Mouse (Mus musculus) neural tube, embryonic 12.5 days (tissue): Measurements from ENCODE around the gene Aox4. TPM values are rescaled to one million over a fixed set of nuclear protein-coding genes. Genes with fewer than 3 reads are reported as not detected.

Experiments
- ATAC-seq: fragments of 200-750 bp; cut with Nextera tagmentation; 2 replicates; pipeline ENCODE4 v1.8.0; 2017; ENCODE audit warnings: low read depth, mild to moderate bottlenecking, moderate TSS enrichment, moderate library complexity; ENCODE audit not compliant: low FRiP score
- H3K27ac ChIP-seq: fragments of 300-500 bp; sonication (generic); 2 replicates; pipeline ENCODE4 v1.5.1; 2016
- H3K27me3 ChIP-seq: fragments of 300-500 bp; sonication (generic); replicated peaks from 2 replicates; pipeline ENCODE4 v1.6.1; 2016; ENCODE audit warnings: mild to moderate bottlenecking
- H3K36me3 ChIP-seq: fragments of 300-500 bp; sonication (generic); 2 replicates; pipeline ENCODE4 v1.6.1; 2016; ENCODE audit warnings: mild to moderate bottlenecking
- H3K4me1 ChIP-seq: fragments of 300-500 bp; sonication (generic); 2 replicates; pipeline ENCODE4 v1.6.1; 2016
- H3K4me2 ChIP-seq: fragments of 300-500 bp; sonication (generic); replicated peaks from 2 replicates; pipeline ENCODE4 v1.6.1; 2016; ENCODE audit warnings: mild to moderate bottlenecking
- H3K4me3 ChIP-seq: fragments of 300-500 bp; sonication (generic); 2 replicates; pipeline ENCODE4 v1.5.1; 2016
- H3K9ac ChIP-seq: fragments of 300-500 bp; sonication (generic); 2 replicates; pipeline ENCODE4 v1.6.1; 2016; ENCODE audit warnings: mild to moderate bottlenecking
- H3K9me3 ChIP-seq: fragments of 300-500 bp; sonication (generic); 2 replicates; pipeline ENCODE4 v1.6.1; 2016; ENCODE audit warnings: mild to moderate bottlenecking
- WGBS: fragments of 180-500 bp; shearing (Covaris S2); methylation state at CpG from one replicate; pipeline ENCODE4 v1.1.7; 2016; 5-methylcytosine and 5-hydroxymethylcytosine counted together
- polyA plus RNA-seq: library from polyadenylated mRNA; unstranded; fragments of >200 nt; fragmentation: Nextera tagmentation; extraction: Ambion mirVana; gene quantifications from 2 replicates; pipeline ENCODE4 v1.2.1, GENCODE M21; 2016

The Aox4 gene
- polyA plus RNA-seq, 1 experiment from 2014 or later = 0.22 TPM

DNA sequence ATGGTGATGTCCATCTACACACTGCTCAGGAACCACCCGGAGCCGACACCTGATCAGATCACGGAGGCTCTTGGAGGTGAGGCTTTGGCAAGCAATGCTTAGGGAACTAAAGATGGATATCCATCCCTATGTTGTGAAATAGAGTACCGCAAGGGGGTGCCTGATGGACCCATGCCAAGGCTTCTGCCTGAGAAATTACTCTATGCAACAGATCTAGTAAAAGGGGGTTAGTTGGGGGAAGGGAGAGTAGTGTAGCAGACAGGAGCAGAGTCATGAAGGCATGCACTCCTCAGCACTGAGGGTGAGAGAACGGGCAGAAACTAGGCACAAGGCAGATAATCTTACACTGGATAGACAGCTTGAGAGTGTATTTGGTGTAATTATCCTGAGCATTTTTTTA lies 11.7 kb downstream of the Aox4 start:
- H3K4me3 ChIP-seq = no peak overlapping the region
- no peaks in the 10 kb centered on the region for H3K36me3 ChIP-seq
- H3K27ac ChIP-seq = no peak overlapping the region
- ATAC-seq = no peak
- H3K4me2 ChIP-seq = no peak overlapping the region
- WGBS = 89% methylated on average over 5 of the region's 5 CpGs
- H3K9ac ChIP-seq = no peak overlapping the region
- no peaks in the 10 kb centered on the region for H3K9me3 ChIP-seq
- no peaks in the 10 kb centered on the region for H3K4me1 ChIP-seq
- H3K27me3 ChIP-seq = no peaks in the 10 kb centered on the region

DNA sequence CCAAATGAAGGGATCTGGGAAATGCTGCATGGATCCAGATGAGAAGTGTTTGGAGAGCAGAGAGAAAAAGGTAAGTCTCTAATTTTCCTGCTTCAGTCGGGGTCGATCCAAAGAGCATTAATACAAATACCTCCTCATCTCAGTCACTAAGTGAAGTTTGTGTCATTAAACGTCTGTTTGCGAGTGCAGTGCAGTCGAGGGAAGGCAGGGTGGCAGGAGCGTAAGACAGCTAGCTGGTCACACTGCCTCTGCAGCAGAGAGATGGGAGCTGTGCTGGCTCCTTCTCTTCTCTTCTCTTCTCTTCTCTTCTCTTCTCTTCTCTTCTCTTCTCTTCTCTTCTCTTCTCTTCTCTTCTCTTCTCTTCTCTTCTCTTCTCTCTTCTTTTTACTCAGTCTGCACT lies 17.9 kb downstream of the Aox4 start:
- Histone ChIP-seq H3K27ac (no peak overlapping the region), H3K36me3 (no peaks in the 10 kb centered on the region), H3K9me3 (no peaks in the 10 kb centered on the region), H3K4me2 (no peak overlapping the region), H3K27me3 (no peaks in the 10 kb centered on the region), H3K4me1 (no peaks in the 10 kb centered on the region), H3K9ac (no peak overlapping the region), H3K4me3 (no peak overlapping the region)
- no peak for ATAC-seq
- WGBS = 79% methylated on average over 6 of the region's 6 CpGs

DNA sequence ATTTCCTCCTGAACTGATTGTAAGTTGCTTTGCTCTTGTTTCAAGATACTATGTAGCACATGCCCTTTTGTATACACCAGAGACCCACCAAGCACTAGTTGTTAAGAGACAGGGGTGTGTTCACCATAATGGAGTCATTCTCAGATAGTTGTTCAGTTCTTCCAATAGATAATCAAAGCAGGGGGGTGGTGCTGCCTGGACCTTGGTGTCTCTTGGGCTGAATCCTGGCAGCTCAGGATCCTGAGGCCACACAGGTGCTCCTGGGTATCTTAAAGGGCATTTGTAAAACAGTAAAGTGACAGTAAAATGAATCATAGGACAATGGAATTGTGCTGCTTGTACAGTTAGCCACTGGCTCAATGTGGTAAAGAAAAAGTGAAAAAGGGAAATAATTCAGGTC lies 18.7 kb downstream of the Aox4 start:
- Histone ChIP-seq H3K4me1 (no peaks in the 10 kb centered on the region), H3K9me3 (no peaks in the 10 kb centered on the region), H3K4me3 (no peak overlapping the region), H3K36me3 (no peaks in the 10 kb centered on the region), H3K27ac (no peak overlapping the region), H3K4me2 (no peak overlapping the region), H3K9ac (no peak overlapping the region), H3K27me3 (no peaks in the 10 kb centered on the region)
- ATAC-seq = no peak

DNA sequence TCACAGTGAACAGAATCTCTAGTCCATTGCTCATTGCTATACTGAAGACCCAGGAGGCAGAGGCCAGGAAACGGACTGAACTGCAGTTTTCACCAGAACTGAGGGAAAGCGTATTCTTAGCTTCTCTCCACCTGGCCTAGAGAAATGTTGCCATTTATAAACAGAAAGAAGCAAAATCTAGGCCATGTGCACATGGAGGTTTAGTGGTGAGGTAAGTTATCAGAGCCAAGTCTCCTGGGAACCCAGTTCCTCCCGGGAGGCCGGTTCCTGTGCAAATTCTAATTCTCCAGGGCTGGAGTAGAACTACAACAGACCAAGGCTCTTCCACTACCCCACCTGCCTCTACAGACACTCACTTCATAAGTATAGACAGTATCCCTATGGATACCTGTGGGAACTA lies 19.6 kb downstream of the Aox4 start:
- Histone ChIP-seq H3K27ac (no peak overlapping the region), H3K9me3 (no peaks in the 10 kb centered on the region), H3K4me2 (no peak overlapping the region), H3K27me3 (no peaks in the 10 kb centered on the region), H3K4me1 (no peaks in the 10 kb centered on the region), H3K9ac (no peak overlapping the region), H3K36me3 (no peaks in the 10 kb centered on the region), H3K4me3 (no peak overlapping the region)
- 86% methylated on average over 4 of the region's 4 CpGs for WGBS
- no peak for ATAC-seq

DNA sequence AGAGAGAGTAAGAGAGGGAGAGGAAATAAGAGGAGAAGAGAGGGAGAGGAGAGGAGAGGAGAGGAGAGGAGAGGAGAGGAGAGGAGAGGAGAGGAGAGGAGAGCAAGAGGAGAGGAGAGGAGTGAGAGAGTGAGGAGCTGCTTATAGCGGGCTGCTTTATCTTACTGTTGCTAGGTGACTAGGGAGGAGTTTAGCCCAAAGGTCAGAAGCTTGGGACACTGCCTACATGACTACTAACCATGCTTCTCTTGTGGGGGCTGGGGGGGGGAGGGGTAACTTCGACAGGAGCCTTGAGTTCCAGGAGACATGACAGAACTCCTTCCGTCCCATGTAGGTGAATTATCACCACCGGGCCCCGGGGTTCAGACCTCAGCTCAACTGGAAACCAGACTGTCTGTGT lies 20.3 kb downstream of the Aox4 start:
- Histone ChIP-seq H3K27ac (no peak overlapping the region), H3K9ac (no peak overlapping the region), H3K9me3 (no peaks in the 10 kb centered on the region), H3K4me1 (no peaks in the 10 kb centered on the region), H3K4me3 (no peak overlapping the region), H3K4me2 (no peak overlapping the region), H3K27me3 (no peaks in the 10 kb centered on the region), H3K36me3 (no peaks in the 10 kb centered on the region)
- 66% methylated on average over 5 of the region's 5 CpGs for WGBS
- no peak for ATAC-seq

DNA sequence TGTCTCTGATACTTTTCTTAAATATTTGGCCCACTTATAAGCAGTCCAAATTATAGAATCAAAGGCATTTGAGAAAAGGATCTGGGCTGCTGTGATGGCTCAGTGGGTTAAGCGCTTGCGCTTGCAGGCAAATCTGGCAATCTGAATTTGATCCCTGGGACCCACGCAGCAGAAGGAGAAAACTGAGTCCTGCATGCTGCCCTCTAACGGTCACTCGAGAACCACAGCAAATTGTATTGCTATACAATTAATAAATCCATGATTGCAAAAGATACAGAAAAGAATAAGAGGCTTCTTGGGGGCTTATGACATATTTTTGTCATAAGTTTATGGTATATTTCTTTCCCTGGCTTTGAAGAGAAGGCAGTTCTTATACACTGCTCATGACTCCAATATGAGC lies 25.2 kb downstream of the Aox4 start:
- Histone ChIP-seq H3K36me3 (no peaks in the 10 kb centered on the region), H3K4me1 (no peaks in the 10 kb centered on the region), H3K4me3 (no peak overlapping the region), H3K27me3 (no peaks in the 10 kb centered on the region), H3K27ac (no peak overlapping the region), H3K4me2 (no peak overlapping the region), H3K9me3 (no peaks in the 10 kb centered on the region), H3K9ac (no peak overlapping the region)
- no peak for ATAC-seq
- WGBS = 55% methylated on average over 5 of the region's 5 CpGs

DNA sequence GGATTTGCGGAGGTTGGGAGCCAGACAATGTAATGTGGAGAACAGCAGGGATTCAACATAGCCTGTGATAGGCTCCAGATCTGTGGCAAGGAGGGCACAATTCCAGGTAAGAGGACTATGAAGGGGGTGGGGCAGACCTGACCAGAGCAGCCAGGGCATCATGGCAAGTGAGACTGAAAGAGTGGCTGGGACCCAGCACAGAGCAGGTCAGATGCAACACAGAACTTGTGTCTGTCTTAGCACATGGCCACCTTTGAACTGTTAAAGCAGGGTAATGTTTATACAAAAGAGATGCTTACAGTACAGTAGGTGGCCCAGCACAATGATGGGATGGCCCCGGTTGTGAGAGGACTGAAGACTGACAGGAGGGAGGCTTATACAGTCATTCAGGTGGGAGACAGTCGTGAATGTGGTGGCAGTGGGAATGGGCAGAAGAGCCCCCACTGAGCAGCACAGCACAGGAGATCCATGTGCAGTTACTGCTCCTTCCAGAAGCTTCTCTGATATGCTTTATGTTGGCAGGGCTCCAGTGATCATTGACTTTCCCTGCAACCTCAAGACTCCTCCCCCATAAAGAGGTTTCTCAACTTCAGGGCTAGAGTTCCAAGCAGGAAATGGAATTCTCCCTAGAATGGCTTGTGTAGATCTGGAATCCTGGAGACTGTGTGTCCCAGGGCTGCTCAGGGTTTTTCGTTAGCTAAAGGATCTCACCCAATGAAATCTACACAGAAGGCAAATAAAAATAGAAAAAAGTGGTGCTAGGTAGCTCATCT lies 27.5 kb downstream of the Aox4 start:
- Histone ChIP-seq H3K9ac (no peak overlapping the region), H3K4me2 (no peak overlapping the region), H3K4me3 (no peak overlapping the region), H3K27ac (no peak overlapping the region), H3K4me1 (no peaks in the 10 kb centered on the region), H3K27me3 (no peaks in the 10 kb centered on the region), H3K9me3 (no peaks in the 10 kb centered on the region), H3K36me3 (no peaks in the 10 kb centered on the region)
- WGBS = 77% methylated on average over 4 of the region's 4 CpGs
- no peak for ATAC-seq

DNA sequence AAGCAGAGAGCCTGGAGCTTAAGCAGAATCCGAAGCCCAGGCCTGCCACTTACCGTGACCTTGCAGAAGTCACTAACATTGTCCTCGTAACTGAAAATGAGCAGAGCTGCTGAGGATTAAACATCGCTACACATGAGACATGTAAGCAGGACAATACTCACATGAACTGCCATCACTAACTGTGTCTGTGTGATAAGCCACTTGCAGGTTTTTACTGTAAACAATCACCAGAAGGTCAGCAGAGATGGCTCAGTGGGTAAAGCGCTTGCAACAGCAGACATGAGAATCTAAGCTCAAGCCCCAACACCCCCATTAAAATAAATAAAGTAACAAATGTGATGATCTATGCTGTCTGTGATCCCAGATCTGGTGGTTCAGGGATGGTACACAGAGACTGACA lies 28.2 kb downstream of the Aox4 start:
- Histone ChIP-seq H3K4me2 (no peak overlapping the region), H3K4me1 (no peaks in the 10 kb centered on the region), H3K4me3 (no peak overlapping the region), H3K9me3 (no peaks in the 10 kb centered on the region), H3K9ac (no peak overlapping the region), H3K27me3 (no peaks in the 10 kb centered on the region), H3K36me3 (no peaks in the 10 kb centered on the region), H3K27ac (no peak overlapping the region)
- 91% methylated on average over 5 of the region's 5 CpGs for WGBS
- no peak for ATAC-seq

DNA sequence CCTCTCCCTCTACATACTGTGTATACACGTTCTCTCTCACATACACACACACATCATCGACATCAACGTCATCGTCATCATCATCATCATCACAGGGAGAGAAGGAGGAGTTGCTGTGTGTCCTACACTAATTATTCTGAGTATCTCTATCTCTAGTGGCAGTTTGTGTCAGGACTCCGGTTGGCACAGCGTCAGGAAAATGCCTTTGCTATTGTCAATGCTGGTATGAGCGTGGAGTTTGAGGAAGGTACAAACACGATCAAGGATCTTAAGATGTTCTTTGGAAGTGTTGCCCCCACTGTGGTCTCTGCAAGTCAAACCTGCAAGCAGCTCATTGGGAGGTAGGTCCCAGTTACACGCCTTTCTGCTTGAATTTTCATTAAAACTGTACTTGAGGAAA lies 28.8 kb downstream of the Aox4 start:
- H3K9me3 ChIP-seq = no peaks in the 10 kb centered on the region

DNA sequence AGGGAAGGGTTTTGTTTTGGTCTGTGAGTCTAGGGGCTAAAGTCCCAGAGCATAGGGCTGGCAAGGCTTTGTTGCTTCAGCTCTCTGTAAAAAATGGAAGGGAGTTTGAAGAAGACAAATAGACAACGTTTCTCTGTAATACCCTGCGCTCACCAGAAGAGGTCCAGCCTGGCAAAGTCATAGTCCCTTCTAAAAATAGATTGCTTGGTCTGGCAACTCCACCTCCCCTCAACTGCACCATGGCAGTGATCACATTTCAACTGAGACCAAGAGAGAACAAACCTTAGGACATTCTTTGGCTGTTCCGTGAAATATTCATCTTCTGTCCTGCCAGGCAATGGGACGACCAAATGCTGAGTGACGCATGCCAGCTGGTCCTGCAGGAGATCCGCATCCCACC lies 30.1 kb downstream of the Aox4 start:
- no peaks in the 10 kb centered on the region for H3K36me3 ChIP-seq
- no peaks in the 10 kb centered on the region for H3K27me3 ChIP-seq
- no peaks in the 10 kb centered on the region for H3K4me1 ChIP-seq
- no peak overlapping the region for H3K4me3 ChIP-seq
- WGBS = 71% methylated on average over 6 of the region's 6 CpGs
- no peak overlapping the region for H3K27ac ChIP-seq
- no peak overlapping the region for H3K4me2 ChIP-seq
- no peaks in the 10 kb centered on the region for H3K9me3 ChIP-seq
- no peak for ATAC-seq
- no peak overlapping the region for H3K9ac ChIP-seq

More for the DNA sequence above, 28.8 kb downstream of the Aox4 start:
- WGBS = 93% methylated on average over 9 of the region's 9 CpGs
- Histone ChIP-seq H3K27me3 (no peaks in the 10 kb centered on the region), H3K9ac (no peak overlapping the region), H3K36me3 (no peaks in the 10 kb centered on the region), H3K4me2 (no peak overlapping the region), H3K4me3 (no peak overlapping the region), H3K4me1 (no peaks in the 10 kb centered on the region), H3K27ac (no peak overlapping the region)
- ATAC-seq = no peak

DNA sequence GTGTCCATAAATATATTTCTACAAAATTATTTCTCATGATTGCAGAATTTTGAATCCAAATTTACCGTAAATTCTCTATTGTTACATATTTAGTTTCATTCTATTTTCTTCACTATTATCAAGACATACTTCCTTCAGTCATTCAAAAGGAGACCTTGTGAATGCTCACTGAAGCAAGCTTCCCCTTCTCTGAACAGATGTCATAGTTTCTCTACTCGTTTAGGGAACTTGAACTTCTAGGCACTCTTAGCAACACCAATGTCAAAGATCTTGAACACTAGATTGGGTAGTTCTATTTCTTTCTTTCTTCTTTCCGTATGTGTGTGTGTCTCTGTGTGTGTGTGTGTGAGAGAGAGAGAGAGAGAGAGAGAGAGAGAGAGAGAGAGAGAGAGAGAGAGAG lies 34.3 kb downstream of the Aox4 start:
- no peak overlapping the region for H3K27ac ChIP-seq
- H3K36me3 ChIP-seq = no peaks in the 10 kb centered on the region
- no peak for ATAC-seq
- no peaks in the 10 kb centered on the region for H3K9me3 ChIP-seq
- no peaks in the 10 kb centered on the region for H3K27me3 ChIP-seq
- H3K9ac ChIP-seq = no peak overlapping the region
- H3K4me2 ChIP-seq = no peak overlapping the region
- 80% methylated on average over 3 of the region's 3 CpGs for WGBS
- no peaks in the 10 kb centered on the region for H3K4me1 ChIP-seq
- no peak overlapping the region for H3K4me3 ChIP-seq

DNA sequence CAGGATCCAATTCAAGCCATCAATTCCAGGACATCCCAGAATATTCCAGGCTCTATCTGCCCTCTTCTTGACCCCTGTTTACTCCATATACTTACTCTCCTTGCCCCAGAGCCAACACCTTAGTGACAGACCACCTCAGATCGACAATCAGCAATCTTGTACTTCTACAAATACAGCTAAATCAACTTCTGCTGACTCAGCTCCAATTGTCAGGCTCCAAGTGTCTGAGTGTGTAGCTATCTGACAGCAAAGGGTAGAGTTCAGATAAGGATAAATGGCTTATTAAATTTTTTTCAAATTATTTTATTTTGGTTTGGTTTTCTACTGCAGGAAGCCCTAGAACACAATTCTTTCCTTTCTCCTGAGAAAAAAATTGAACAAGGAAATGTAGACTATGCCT lies 38.3 kb downstream of the Aox4 start:
- no peak for ATAC-seq
- no peaks in the 10 kb centered on the region for H3K36me3 ChIP-seq
- H3K9ac ChIP-seq = no peak overlapping the region
- 73% methylated on average over 1 of the region's 1 CpGs for WGBS
- H3K4me1 ChIP-seq = no peaks in the 10 kb centered on the region
- no peaks in the 10 kb centered on the region for H3K9me3 ChIP-seq
- H3K27me3 ChIP-seq = no peaks in the 10 kb centered on the region
- no peak overlapping the region for H3K27ac ChIP-seq
- no peak overlapping the region for H3K4me2 ChIP-seq
- no peak overlapping the region for H3K4me3 ChIP-seq

DNA sequence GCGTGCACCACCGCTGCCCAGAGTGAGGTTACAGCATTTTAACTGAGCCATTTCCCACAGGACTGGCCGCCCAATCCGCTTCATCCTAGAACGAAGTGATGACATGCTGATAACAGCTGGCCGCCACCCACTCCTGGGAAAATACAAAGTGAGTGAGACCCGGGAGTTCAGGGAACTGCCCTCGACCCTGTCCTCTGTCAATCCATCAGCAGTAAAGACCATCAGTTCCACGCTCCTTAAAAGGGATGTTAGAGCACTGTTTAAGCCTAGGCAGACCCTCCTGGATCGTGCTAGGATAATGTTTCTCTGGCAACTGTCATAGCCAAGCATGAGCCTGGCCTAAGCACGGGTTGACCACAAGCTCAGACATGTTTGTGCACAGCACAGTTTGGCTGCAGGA lies 43.3 kb downstream of the Aox4 start:
- Histone ChIP-seq H3K36me3 (no peaks in the 10 kb centered on the region), H3K4me2 (no peak overlapping the region), H3K27ac (no peak overlapping the region), H3K4me3 (no peak overlapping the region), H3K9ac (no peak overlapping the region), H3K9me3 (no peaks in the 10 kb centered on the region), H3K4me1 (no peaks in the 10 kb centered on the region), H3K27me3 (no peaks in the 10 kb centered on the region)
- no peak for ATAC-seq
- 84% methylated on average over 11 of the region's 11 CpGs for WGBS
